Mouse (Mus musculus) hindbrain, postnatal 0 days (tissue): ENCODE results near the gene Mogs. TPM values are rescaled to one million over a fixed set of nuclear protein-coding genes. Genes with fewer than 3 reads are reported as not detected.

Source experiments
- ATAC-seq: fragments of 200-750 bp; cut with Nextera tagmentation; 2 replicates; pipeline ENCODE4 v1.8.0; 2017; ENCODE audit warnings: mild to moderate bottlenecking, moderate TSS enrichment, moderate library complexity
- DNase-seq: peaks from one replicate; pipeline ENCODE4 v3.0.0-alpha.2; 2015; ENCODE audit warnings: low spot score
- H3K27ac ChIP-seq: fragments of 300-500 bp; sonication (generic); 2 replicates; pipeline ENCODE4 v1.5.1; 2014; ENCODE audit warnings: mild to moderate bottlenecking
- H3K27me3 ChIP-seq: fragments of 300-500 bp; sonication (generic); 2 replicates; pipeline ENCODE4 v1.6.1; 2014; ENCODE audit warnings: low read length, mixed read lengths; ENCODE audit not compliant: insufficient read depth
- H3K36me3 ChIP-seq: fragments of 300-500 bp; sonication (generic); 2 replicates; pipeline ENCODE4 v1.6.1; 2014; ENCODE audit warnings: low read length, mixed read lengths; ENCODE audit not compliant: insufficient read depth
- H3K4me1 ChIP-seq: fragments of 300-500 bp; sonication (generic); 2 replicates; pipeline ENCODE4 v1.6.1; 2014; ENCODE audit warnings: antibody characterized with exemption, low read length, mixed read lengths; ENCODE audit not compliant: insufficient read depth
- H3K4me2 ChIP-seq: fragments of 300-500 bp; sonication (generic); 2 replicates; pipeline ENCODE4 v1.6.1; 2014; ENCODE audit warnings: low read depth, mild to moderate bottlenecking, low read length, moderate library complexity, mixed read lengths
- H3K4me3 ChIP-seq: fragments of 300-500 bp; sonication (generic); 2 replicates; pipeline ENCODE4 v1.5.1; 2014; ENCODE audit warnings: low read length
- H3K9ac ChIP-seq: fragments of 300-500 bp; sonication (generic); replicated peaks from 2 replicates; pipeline ENCODE4 v1.6.1; 2014; ENCODE audit warnings: mild to moderate bottlenecking, low read length, moderate library complexity, mixed read lengths
- H3K9me3 ChIP-seq: fragments of 300-500 bp; sonication (generic); 2 replicates; pipeline ENCODE4 v1.6.1; 2016; ENCODE audit warnings: low read length, mixed read lengths
- CTCF ChIP-seq: IDR thresholded peaks from 2 replicates; pipeline ENCODE4 v1.5.1; 2016; ENCODE audit warnings: antibody characterized with exemption, control low read depth, low read depth
- WGBS: fragments of 180-500 bp; shearing (Covaris S2); extraction: QIAGEN DNeasy Blood & Tissue Kit; methylation state at CpG from one replicate; pipeline ENCODE4 v1.1.7; 2014; 5-methylcytosine and 5-hydroxymethylcytosine counted together
- polyA plus RNA-seq: library from polyadenylated mRNA; unstranded; fragments of >200 nt; fragmentation: Nextera tagmentation; extraction: Ambion mirVana; gene quantifications from 2 replicates; pipeline ENCODE4 v1.2.1, GENCODE M21; 2015
- total RNA-seq: library from RNA; depleted of rRNA; stranded (reverse); fragments of >200 nt; gene quantifications from 2 replicates; pipeline ENCODE4 v1.2.3, GENCODE M21; 2014

Gene Mogs
- total and polyA plus RNA-seq, 2 experiments from 2014 or later: 21.1 to 48.5 TPM

- ATAC-seq: no peak
Observed at GRCm38 (mm10) chr6:83131469-83132034, 16.3 kb downstream of the Mogs start.

GRCm38 (mm10) chr6:83132176-83132919, 17.1 kb downstream of the Mogs start:
- no peak overlapping the region for H3K27ac ChIP-seq

More at GRCm38 (mm10) chr6:83131469-83132034, 16.3 kb downstream of the Mogs start:
- H3K9ac ChIP-seq: no peak overlapping the region
- no peaks in the 10 kb centered on the region for H3K36me3 ChIP-seq
- no peak overlapping the region for H3K27ac ChIP-seq
- H3K4me2 ChIP-seq: no peak overlapping the region
- H3K9me3 ChIP-seq: no peaks in the 10 kb centered on the region
- no peak for TF ChIP-seq CTCF
- 0 out of 2 replicates have a peak, but pooled peaks cover 6% of the 10 kb centered on the region for H3K4me1 ChIP-seq
- WGBS: 69% methylated on average over 6 of the region's 6 CpGs
- no peak overlapping the region for H3K4me3 ChIP-seq
- no peaks in the 10 kb centered on the region for H3K27me3 ChIP-seq
- DNase-seq: no peak

GRCm38 (mm10) chr6:83134226-83134625, 18.9 kb downstream of the Mogs start:
- Histone ChIP-seq H3K27me3 (no peaks in the 10 kb centered on the region), H3K36me3 (no peaks in the 10 kb centered on the region), H3K4me2 (no peak overlapping the region), H3K4me3 (no peak overlapping the region), H3K9me3 (no peaks in the 10 kb centered on the region), H3K27ac (no peak overlapping the region), H3K9ac (no peak overlapping the region), H3K4me1 (0 out of 2 replicates have a peak, but pooled peaks cover 8% of the 10 kb centered on the region)
- DNase-seq: no peak
- TF ChIP-seq CTCF: no peak
- ATAC-seq: no peak
- 72% methylated on average over 3 of the region's 3 CpGs for WGBS

More at GRCm38 (mm10) chr6:83132176-83132919, 17.1 kb downstream of the Mogs start:
- 85% methylated on average over 9 of the region's 9 CpGs for WGBS
- Histone ChIP-seq H3K4me1 (0 out of 2 replicates have a peak, but pooled peaks cover 6% of the 10 kb centered on the region), H3K4me3 (no peak overlapping the region), H3K9me3 (no peaks in the 10 kb centered on the region), H3K27me3 (no peaks in the 10 kb centered on the region), H3K9ac (no peak overlapping the region), H3K36me3 (no peaks in the 10 kb centered on the region), H3K4me2 (no peak overlapping the region)
- ATAC-seq: no peak
- DNase-seq: no peak
- no peak for TF ChIP-seq CTCF

GRCm38 (mm10) chr6:83134951-83135513, 19.7 kb downstream of the Mogs start, which contains the start of gene Rtkn:
Gene Rtkn, plus strand, starts transcription at chr6:83135463.
- 61% methylated on average over 7 of the region's 7 CpGs for WGBS
- peak within 1 kb of the TSS; percentile 89; the same call in 1 of the 2 replicates for H3K27ac ChIP-seq
- H3K4me1 ChIP-seq: 0 out of 2 replicates have a peak, but pooled peaks cover 8% of the 10 kb centered on the region
- H3K4me3 ChIP-seq: peak within 1 kb of the TSS; percentile 21
- H3K9ac ChIP-seq: no peak within 1 kb of the TSS; the same call in 1 of the 2 replicates
- no peak for TF ChIP-seq CTCF
- no peaks in the 10 kb centered on the region for H3K9me3 ChIP-seq
- H3K27me3 ChIP-seq: no peaks in the 10 kb centered on the region
- no peaks in the 10 kb centered on the region for H3K36me3 ChIP-seq
- H3K4me2 ChIP-seq: peak within 1 kb of the TSS; percentile 55
- no peak for ATAC-seq
- no peak for DNase-seq

GRCm38 (mm10) chr6:83135571-83136161, 20.4 kb downstream of the Mogs start:
- Histone ChIP-seq H3K9me3 (no peaks in the 10 kb centered on the region), H3K4me1 (0 out of 2 replicates have a peak, but pooled peaks cover 8% of the 10 kb centered on the region), H3K27me3 (no peaks in the 10 kb centered on the region), H3K9ac (no peak overlapping the region), H3K27ac (0 out of 2 replicates have a peak overlapping the region, but pooled peaks have one; percentile 89), H3K4me2 (peak overlapping the region; percentile 55), H3K36me3 (no peaks in the 10 kb centered on the region), H3K4me3 (peak overlapping the region; percentile 21)
- WGBS: 8% methylated on average over 37 of the region's 37 CpGs
- ATAC-seq (no peak), DNase-seq (no peak)
- TF ChIP-seq CTCF: no peak

- ATAC-seq (peak; percentile 3; the same call in 1 of the 2 replicates), DNase-seq (no peak)
- no peaks in the 10 kb centered on the region for H3K9me3 ChIP-seq
- peak overlapping the region; percentile 28 for H3K4me3 ChIP-seq
- H3K27ac ChIP-seq: peak overlapping the region; percentile 89
- H3K27me3 ChIP-seq: no peaks in the 10 kb centered on the region
- H3K4me2 ChIP-seq: peak overlapping the region; percentile 55
- H3K9ac ChIP-seq: peak overlapping the region; percentile 46
- H3K4me1 ChIP-seq: 0 out of 2 replicates have a peak, but pooled peaks cover 8% of the 10 kb centered on the region
- no peak for TF ChIP-seq CTCF
- 19% methylated on average over 5 of the region's 5 CpGs for WGBS
- no peaks in the 10 kb centered on the region for H3K36me3 ChIP-seq
Observed at GRCm38 (mm10) chr6:83136291-83136880, 21.1 kb downstream of the Mogs start.
